Mouse (Mus musculus): ENCODE results near the gene Hsp90aa1.
"Not testable (repeated sequence)": the region's sequence is repeated elsewhere in the genome, so short reads cannot be mapped to it uniquely, and the experiment has no call there.

DNA sequence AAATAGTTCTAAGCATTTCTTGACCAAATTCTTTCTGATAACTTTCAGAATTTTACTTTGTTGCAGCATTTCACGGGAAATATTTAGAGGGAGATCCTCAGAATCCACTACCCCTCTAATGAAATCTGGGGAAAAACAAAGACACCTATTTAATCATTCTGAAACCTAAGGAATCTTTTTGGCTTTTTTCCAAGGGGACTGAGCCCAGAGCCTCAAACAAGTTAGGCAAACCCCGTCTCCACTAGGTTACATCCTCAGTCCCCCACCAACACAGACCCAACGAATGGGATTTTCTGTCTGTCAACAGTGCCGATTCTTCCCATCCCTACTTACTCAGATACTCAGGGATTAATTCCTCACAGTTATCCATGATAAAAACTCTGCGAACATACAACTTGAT lies 9.2 kb downstream of the Hsp90aa1 start:
- TF ChIP-seq CTCF, EP300 (IDR thresholded peaks at IDR 0.05): not testable (repeated sequence)
